Mouse (Mus musculus): ENCODE measurements at regions not wholly inside any gene's neighbourhood (a gene's known extent, or its start where the extent isn't known, plus 50 kb on each side); places are given as distances from the start of the nearest gene placed in this dataset.

DNA sequence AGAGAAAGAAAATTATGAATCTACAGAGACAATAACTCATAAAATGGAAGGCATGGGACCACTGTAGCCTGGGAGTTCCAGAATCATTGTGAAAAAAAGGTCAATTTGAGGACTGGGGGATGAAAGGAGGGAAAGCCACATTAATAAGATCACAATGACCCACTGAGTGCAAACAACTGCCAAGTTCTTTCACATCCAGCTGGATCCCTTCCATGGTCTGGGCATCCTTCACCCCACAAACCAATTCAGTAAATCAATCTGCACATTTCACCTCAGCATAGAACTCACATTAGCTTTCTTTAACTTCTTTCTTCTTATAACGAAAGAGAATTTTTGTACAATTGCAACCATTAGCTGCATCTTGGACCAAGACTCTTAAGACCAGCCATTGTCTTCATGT is 169.4 kb downstream of the Gm19410 start:
- CTCF ChIA-PET, result no interaction called here

DNA sequence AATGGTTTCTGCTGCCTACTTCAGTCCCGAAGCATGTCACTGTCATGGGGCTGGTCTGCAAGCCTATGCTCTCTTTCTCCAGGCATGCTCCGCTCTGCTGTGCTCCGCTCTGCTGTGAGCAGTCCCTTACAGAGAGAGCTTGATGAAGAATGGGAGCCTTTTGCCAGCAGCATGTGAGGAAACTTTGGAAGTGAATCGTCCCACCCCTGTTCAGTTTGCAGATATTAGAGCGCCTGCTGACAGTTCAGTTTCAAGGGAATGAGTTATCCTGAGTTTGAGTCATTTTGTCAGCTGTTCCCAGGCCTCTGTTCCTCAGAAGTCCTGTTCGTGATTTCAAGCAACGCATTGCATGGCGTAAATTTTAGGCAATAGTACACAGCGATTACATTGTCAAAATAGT is 173.6 kb downstream of the Gm19410 start:
- CTCF ChIA-PET, result interaction anchor here (0.5 kb wide), 1 partner anchor 367 kb away, joined by 3 read pairs; no protein-coding TSS in a partner anchor

DNA sequence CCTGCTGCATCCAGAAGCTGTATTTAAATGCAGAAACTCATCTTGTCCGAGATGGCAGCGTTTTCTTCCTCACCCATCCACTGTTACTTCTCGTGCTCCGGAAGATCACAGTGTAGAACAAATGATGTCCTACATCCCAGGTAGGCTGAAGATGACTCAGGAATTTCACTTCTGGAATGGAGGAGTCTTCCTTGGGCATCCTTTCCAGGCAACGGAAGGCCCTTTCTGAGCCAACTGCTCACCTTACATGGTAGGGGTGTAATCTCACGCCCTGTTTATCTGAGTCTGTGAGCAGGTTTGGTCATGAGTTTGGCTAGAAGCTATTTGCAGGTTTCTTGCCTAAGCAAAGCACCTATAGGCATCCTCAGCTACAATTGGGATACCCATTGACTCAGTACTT is 176.9 kb downstream of the Gm19410 start:
- CTCF ChIA-PET, result no interaction called here

DNA sequence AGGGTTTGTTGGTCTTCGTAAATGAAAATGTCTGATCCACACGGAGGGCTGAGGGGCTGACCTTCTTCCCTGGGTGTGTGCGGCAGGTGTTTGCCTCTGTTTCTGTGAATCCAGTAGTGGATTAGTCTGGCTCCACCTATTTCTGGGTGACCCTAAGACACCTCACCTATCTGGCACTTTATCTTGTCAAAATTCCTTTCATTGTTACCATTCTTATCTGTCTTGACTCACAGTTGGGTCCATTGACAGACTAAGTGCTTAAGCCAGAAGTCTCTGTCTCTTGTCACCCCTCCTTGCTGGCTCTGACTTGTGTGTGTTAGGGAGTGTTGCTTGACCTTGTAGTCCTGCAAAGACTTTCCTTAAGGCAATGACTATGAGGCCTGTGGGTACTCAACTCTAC is 178.1 kb downstream of the Gm19410 start:
- CTCF ChIA-PET, result no interaction called here

DNA sequence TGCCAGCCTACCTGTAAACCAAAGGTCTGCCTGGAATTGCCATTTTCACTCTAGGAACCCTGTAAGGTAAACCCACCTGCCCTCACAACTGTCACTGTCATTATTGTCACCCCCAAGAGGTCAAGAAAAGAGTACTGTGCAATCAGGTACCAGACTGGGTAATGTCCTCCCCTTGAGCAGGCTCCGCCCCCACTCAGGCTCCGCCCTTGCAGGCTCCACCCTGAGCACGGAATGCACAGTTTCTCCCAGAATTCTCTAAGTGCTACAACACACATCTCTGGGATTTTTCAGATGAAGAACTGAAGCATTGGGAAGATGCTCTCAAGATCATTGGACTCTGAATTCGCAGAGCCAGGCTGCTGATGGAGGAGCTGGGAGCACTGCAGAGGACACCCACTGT is 178.9 kb downstream of the Gm19410 start:
- CTCF ChIA-PET, result no interaction called here

DNA sequence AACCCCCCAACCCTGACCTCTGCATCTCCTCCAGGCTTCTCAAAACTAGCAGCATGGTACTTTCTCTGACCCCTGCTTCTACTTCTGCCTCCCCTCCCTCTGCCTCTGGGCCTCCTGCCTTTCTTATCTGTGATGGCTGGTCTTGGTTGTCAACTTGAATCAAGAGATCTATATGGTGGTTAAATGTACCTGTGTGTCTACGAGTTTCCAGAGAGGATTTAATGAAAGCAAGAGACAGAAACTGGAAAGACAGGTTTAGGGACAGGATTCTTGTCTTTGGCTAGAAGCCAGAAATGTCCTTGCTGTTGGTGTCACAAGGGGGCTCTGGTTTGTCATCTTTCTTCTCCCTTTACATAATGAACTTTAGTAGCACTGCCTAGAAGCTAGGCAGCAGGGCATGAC is 180.9 kb downstream of the Gm19410 start:
- CTCF ChIA-PET, result no interaction called here

DNA sequence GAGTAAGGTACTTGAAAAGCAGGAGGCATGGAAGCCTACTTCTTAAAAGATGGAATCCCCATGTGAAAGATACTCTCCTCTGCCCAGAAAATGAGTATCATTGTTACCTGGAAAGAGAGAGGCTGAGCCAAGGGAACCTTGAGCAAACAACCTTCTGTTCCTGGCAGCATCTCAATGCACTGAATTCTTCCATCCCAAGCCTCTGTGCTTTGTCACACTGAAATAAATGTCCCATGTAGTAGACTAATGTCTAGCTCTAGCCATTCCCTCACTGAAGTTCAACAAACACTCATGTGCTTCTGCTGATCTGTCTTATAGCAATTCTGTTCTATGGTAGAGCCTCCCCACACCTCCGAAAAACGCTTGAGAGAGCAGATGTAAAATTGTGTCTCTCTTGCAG is 182.6 kb downstream of the Gm19410 start:
- CTCF ChIA-PET, result no interaction called here

DNA sequence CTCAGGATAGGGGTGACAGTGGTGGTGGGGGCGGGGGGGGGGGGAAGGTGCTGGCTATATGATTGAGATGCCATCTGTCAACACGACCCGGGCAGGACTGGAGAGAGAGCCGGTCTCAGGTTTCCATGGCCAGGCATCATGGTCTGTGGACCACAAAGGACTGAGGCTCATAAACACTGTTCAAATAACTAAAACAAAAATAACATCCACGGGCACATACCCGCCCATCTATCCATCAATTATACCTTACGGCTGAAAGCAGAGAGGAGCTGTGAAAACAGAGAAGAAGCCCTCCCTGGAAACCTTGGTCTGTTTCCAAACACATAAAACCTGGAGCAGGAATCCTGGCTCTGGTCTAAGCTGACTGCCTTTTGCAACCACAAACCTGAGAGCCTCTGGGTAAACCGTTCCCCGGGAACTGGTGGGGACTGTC is 183.2 kb downstream of the Gm19410 start:
- CTCF ChIA-PET, result no interaction called here

DNA sequence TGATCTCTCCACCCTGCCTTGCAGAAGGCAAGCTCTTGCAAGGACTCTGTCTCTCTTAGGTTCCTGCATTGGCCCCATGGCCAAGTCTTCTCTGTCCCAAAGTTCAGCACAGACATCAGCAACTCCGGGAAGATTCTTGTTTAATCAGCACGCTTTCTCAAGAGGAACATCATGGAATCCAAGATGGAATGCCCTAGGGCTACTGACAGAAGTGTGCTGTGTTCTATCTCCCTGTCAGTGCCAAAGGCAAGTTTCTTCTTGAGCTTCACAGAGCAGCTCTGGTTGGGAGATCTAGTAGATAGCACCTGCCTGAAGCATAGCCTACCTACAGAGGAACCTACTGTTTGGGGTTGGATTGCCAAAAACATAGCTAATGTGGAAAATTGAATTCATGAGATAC is 189.9 kb downstream of the Gm19410 start:
- CTCF ChIA-PET, result no interaction called here

DNA sequence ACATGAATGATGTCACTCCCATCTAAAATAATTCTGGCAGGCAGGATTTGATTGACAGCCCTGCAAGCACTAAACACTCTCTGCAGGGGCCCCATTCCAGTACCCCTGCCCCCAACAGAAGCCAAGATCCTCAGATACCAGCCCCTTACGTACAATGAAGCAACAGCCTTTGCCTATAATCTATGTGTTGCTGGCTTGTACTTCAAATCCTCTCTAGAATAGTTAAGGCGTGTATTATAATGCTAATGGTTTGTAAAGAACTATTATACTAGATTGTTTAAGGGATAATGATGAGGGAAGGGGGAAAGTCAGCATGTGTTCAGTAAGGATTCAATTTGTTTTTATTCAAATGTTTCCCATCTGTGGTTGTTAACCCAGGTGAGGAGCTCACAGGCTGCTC is 190.7 kb downstream of the Gm19410 start:
- CTCF ChIA-PET, result no interaction called here

DNA sequence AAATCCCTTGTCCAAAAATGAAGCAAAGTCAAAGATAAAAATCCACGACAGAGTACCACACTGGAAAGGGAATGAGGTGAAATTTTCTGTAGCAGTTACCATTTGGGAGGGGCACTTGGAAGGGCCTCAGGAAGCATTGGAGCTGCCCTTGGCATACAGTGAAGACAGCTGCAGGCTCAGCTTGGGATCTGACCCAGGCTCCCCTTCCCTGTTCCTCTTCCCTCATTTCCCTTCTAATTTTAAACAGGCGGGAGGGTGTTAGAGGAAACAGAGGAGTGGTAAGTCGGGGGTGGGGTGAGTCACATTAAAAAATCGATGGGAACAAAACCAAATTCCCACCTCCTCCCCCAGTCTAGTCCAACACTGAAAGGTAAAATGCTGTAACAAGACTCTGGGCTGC is 193.6 kb downstream of the Gm19410 start:
- CTCF ChIA-PET, result interaction anchor here (0.6 kb wide), 1 partner anchor 224 kb away, joined by 3 read pairs; no protein-coding TSS in a partner anchor

DNA sequence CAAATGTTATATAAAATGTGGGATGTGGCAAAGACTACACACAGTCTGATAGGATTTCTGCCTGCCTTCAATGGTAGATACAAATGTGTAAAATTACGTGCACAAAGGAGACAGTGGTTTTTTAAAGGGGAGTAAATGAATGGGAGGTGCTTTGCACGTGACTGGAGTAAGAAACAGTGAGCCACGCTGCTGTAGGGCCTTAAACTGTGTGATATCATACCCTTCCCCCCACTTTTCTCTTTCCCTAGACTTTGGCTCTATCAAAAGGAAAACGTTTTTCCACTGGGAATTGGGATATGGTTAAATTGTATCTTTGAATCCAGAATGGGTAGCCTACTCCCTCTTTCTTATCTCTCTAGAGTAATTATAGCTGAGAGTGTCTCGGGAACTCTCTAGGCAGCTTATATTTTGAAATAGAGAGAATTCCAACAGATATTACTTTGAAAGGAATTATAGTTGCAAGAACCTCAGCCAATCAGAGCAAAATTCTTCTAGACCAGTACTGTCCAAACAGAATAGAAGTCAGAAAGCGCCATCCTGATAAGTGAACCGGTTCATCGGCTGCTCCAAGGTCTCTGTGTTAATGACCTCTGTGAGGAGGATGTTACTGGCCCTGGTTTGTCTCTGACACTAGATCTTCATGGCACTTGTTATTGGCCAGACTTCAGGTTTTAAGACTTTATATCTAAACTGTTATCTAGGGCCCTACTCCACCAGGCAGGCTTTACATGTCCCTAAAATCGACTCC is 195.5 kb downstream of the Gm19410 start:
- CTCF ChIA-PET, result no interaction called here

DNA sequence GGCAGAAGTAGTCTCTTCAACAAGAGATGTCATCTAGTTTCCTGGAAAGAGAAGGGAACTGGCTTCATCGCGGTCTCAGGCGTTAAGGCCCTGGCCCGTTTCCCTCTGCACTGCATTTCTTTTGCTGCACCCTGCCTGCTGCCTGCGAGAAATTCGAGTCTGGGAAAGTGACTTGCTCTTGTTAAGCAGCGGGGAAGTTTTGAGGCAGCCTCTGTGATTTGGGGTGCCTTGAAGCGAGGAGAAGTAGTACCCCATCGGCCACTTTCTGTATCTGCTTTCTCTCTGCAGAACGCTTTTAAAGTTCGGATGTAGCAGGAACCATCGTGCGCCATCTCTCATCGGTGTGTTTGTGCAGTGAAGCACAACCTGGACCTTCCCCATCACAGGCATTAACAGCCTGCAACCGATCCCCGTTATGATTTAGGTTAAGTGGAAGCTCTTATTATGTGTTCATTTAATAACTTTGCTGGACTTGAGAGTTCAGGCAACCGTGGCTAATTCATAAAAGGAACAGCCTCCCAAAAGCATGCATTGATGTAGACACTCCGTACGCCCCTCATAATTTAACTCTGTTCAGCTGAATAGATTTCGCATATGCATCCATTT is 196.1 kb downstream of the Gm19410 start:
- CTCF ChIA-PET, result no interaction called here

DNA sequence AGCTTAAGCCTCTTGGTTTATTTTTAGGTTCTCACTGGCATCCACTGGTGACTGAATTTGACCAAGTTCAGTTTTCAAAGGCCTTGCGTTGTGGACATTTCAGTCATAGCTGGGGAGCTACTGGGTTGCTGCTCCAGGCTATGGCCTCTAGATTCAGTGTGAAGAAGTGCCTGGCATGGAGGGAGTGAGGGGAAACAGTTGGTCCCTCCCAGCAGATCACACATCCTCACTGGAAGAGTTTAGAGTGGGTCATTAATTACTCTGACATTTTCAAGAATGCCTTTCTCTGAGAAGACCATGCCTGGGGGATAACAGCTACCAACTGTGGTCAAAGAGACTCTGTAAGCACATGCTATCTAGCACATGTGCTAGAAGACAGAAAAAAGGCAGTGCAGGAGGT is 199.3 kb downstream of the Gm19410 start:
- CTCF ChIA-PET, result no interaction called here

DNA sequence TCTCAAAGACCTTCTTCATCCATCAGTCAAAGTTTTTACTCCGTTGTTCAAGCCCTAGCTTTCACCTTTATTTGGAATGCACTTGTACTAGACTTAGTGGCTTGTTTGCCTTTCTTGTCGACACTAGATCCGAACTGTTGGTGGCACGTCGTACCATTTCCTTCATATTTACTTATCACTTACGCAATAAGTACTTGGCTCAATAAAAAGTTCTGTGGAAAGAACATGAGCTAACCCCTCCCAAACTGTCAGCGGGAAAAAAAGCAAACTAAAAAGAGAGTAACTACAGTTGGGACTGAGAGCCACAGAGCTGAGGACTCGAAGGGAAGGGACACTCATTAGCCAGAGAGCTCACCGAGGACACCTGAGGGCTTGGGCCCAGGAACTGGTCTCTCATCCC is 202.8 kb downstream of the Gm19410 start:
- CTCF ChIA-PET, result interaction anchor here (0.5 kb wide), 1 partner anchor 867 kb away, joined by 3 read pairs; no protein-coding TSS in a partner anchor

DNA sequence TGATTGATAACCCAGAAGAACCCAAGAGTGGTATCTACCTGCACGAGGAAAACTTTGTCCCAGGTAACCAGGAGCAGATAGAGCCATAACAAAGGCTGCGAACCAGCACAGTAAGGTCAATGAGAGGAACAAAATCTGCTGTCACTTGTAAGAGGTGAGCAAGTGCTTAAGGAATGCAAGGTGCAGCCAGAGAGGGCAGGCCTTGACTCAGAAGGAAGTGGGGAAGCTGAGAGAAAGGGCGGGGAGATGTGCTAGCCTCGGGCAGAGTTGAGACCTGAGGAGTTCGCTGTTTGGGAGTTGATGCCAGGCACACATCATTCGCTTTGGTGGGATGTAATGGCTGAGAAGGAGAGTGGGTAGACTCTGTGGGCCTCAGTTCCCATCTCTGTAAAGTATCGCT is 205.5 kb downstream of the Gm19410 start:
- CTCF ChIA-PET, result no interaction called here

DNA sequence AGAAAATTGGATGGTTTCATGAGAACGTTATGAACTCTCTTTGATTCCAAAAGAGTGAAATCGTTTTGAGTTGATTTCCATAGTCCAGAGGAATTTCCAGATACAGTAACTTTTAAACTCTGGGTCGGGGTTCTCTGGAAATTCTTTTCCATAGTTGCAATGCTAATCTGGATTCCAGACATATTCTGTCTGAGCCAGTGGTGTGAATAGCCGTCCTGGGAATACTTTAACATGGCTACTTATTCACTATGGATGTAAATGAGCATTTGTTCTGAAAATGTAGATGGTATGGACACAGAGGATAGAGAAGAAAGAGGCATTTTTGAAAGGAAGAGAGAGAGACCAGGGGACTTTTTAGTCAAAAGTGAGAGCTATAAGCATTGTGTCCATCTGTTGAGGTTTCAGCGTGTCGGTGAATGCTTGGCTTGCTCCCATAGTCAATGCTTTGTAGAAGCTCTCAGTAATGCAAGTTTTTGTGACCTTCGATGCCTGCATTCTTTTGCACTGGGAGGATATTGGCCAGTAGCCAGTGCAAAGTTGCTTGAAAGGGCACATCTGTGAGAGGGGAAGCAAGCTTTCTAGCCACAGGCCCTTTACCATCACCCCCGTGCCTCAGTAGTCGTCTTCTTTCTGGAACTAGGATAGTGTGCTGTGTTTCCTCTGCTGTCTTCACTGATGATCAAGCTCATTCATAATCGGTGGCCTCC is 208.9 kb downstream of the Gm19410 start:
- CTCF ChIA-PET, result no interaction called here

DNA sequence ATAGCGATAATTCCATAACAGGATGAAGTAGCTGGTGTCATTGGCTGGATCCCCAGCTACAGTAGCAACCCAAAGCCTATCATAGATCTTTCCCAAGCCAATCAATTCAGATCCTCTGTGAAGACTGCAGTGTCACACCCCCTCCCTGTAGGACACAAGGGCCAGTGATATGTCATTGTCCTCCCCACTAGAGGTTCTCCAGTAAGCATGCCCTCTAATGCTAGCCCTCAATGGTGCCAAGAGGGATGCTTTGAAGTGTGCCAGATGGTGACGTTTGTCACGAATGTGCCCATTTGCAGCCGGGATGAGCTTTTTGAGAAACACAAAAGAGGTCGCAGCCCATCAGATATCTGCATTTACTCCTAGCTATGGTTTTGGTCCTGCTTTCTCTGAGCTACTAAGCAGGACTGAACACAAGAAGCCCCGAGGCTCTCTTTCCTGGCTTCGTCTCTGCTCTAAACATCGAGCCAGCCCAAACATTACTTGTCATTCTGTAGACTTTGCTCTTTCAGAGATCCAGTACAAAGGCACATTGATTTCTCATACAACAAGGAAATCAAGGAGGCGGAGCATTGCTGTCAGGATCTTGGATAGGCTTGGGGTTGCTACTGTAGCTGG is 214.2 kb downstream of the Gm19410 start:
- CTCF ChIA-PET, result no interaction called here

DNA sequence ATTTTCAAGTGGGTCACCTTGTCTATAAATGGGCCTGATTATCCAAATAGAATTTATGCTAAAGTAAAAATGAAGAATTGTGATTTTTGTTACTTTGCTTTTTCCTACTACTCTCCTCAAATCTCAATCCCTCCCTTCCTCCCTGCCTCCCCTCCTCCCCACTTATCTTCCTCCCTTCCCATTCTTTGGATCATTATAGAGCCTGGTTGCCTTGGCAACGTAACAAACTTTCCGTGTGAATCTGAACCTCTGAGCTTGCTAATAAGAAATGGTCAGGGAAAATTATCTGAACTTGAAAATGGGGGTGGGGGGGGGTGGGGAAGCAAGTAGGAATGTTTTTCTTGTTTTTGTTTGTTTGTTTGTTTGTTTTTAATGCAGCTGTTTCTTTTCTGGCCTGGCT is 217.5 kb downstream of the Gm19410 start:
- CTCF ChIA-PET, result no interaction called here

DNA sequence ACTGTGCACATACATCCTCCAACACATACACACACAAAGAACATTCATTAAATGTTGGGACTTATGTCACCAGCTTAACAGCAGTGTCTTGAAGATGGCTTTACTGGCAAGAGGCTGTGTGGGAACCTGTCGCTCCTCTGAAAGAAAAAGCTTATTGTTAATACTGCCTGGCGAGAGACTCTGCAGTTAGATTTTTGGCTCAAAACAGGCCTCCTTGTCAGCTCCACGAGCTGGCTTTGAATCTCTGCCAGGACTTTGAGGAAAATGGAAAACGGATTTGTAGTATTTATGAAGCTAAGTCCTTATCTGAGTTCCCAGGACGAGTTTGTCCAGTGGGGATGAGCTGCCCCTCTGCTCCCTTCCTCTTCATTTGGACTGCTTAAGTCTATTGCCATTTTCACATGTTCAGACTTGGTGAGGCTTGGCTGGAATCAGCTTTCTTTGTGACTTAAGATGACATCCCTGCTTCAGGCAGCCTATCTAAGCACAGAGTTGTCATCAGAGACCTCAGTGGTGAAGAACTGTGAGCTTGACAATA is 219.6 kb downstream of the Gm19410 start:
- CTCF ChIA-PET, result no interaction called here

DNA sequence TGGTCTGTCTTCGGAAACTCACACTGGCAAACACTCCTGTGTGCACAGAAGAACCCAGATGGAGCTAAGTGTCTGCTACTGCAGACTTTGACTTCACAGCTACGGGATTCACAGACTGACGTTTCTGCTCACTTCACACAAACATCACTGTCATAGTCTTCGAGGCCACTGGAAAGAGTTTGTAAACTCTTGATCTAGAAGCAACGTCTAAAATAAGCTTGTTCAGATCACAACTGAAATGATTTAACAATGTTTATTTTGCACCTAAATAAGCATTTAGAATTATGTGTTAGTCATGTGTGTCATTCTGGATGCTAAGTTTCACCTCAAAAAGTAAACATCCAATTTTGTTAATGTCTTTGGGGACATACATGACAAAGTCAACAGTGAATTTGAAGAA is 221.7 kb downstream of the Gm19410 start:
- CTCF ChIA-PET, result no interaction called here

DNA sequence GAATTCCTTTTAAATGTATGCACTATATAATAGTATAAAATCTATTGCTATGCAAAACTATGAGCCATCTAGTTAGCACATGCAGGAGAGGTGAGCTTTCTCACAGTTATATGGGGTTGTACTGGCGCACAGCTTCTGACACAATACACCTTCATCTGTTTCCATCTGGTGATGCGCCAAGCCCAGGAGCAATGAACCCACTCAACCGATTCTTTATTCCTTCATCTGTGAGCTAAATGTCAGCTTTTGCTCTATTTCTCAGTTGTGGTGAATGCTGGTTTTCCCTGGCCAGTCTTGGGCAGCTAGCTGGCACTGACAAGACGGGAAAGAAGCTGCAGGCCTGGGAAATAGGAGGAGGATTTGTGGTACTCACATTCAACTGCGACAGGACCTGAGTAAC is 225.4 kb downstream of the Gm19410 start:
- CTCF ChIA-PET, result no interaction called here

Data from spleen, embryonic (tissue).